Mouse (Mus musculus): ENCODE data around the gene Ino80d.

GRCm38 (mm10) chr1:62993348-62993747 lies 121.1 kb downstream of the Ino80d start:
- TF ChIP-seq CTCF (IDR thresholded peaks at IDR 0.05; ENCODE audit: low read depth, low read length) (no peak), GATA1 (IDR thresholded peaks at IDR 0.05; ENCODE audit: borderline replicate concordance, low read length) (no peak), POLR2AphosphoS5 (IDR thresholded peaks at IDR 0.05; ENCODE audit: insufficient replicate concordance, low read depth, low read length) (no peak), GATA2 (IDR thresholded peaks at IDR 0.05; ENCODE audit: borderline replicate concordance, low read depth, low read length) (no peak)
